Mouse (Mus musculus) cortical plate, adult 2 months (tissue): Measurements from ENCODE around the gene Polr2h. TPM values are rescaled to one million over a fixed set of nuclear protein-coding genes. Genes with fewer than 3 reads are reported as not detected.

Experiments
- H3K27ac ChIP-seq: fragments of 200-500 bp; 2 replicates; pipeline ENCODE4 v1.5.1; 2012; ENCODE audit warnings: low read length, control low read depth, inconsistent platforms; ENCODE audit not compliant: insufficient read depth
- H3K4me1 ChIP-seq: fragments of 200-500 bp; 2 replicates; pipeline ENCODE4 v1.6.1; 2011; ENCODE audit warnings: low read length; ENCODE audit not compliant: control insufficient read depth, insufficient read depth
- H3K4me3 ChIP-seq: fragments of 200-500 bp; 2 replicates; pipeline ENCODE4 v1.5.1; 2011; ENCODE audit warnings: mild to moderate bottlenecking, low read length, control low read depth; ENCODE audit not compliant: insufficient read depth
- CTCF ChIP-seq: fragments of 200-500 bp; IDR thresholded peaks from 2 replicates; pipeline ENCODE4 v1.5.1; 2011; ENCODE audit warnings: mild to moderate bottlenecking, control low read depth, low read length; ENCODE audit not compliant: insufficient read depth; ENCODE audit errors: extremely low read depth
- POLR2A ChIP-seq: fragments of 200-500 bp; IDR thresholded peaks from 2 replicates; pipeline ENCODE4 v1.6.1; 2011; ENCODE audit warnings: mild to moderate bottlenecking, low read length, control low read depth; ENCODE audit not compliant: insufficient read depth; ENCODE audit errors: extremely low read depth
- polyA plus RNA-seq: library from polyadenylated mRNA; depleted of rRNA; stranded (reverse); fragments of >200 nt; gene quantifications from 2 replicates; pipeline ENCODE4 v1.2.3, GENCODE M21; 2012; rRNA removed

Gene Polr2h
- polyA plus RNA-seq, 1 experiment = 53.1 TPM

DNA sequence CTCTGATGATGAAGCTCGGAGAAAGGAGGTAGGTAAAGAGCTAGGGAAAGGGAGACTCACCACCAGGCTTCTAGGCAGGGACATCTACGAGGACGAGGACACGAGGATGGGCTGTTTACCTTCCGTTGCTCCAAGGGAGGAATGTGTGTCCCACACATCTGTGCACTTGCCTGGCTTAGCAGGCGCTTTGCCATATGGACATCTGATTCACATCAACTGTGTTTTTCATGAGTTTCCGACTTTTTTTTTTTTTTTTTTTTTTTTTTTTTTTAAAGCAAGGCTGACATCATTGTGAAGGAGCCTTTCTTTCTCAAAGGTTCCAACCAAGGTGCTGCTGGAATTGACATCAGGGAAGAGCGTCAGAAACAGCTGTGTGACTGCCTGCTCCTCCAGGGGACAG lies 33.1 kb downstream of the Polr2h start:
- peaks cover 4% of the 10 kb centered on the region for H3K4me1 ChIP-seq
- no peak overlapping the region for H3K27ac ChIP-seq
- TF ChIP-seq POLR2A (no peak), CTCF (no peak)
- no peak overlapping the region for H3K4me3 ChIP-seq

GRCm38 (mm10) chr16:20756052-20756451 lies 38.6 kb downstream of the Polr2h start:
- TF ChIP-seq POLR2A = no peak
- TF ChIP-seq CTCF = no peak

DNA sequence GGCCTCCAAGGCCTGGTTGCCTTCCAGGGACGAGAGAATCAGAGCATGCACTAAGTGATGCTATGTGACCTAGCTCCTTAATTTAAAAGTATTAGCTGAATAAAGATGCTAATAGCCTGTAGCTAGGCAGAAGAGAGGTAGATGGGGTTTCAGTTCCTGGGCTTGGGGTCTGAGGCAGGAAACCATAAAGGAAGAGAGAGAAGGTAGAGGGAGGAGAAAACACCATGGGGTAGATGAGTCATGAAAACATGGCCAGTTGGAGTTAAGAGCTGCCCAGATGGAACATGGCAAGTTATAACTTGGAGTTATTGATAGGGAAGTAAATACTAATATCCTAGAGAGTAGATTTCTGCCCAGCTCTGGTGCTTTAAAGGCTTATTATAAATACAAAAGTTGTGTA lies 39.9 kb downstream of the Polr2h start:
- Histone ChIP-seq H3K4me1 (no peaks in the 10 kb centered on the region), H3K27ac (no peak overlapping the region), H3K4me3 (no peak overlapping the region)
- TF ChIP-seq CTCF = no peak
- no peak for TF ChIP-seq POLR2A

More at GRCm38 (mm10) chr16:20756052-20756451, 38.6 kb downstream of the Polr2h start:
- H3K4me3 ChIP-seq = no peak overlapping the region
- H3K4me1 ChIP-seq = no peaks in the 10 kb centered on the region
- H3K27ac ChIP-seq = no peak overlapping the region

- Histone ChIP-seq H3K27ac (no peak overlapping the region), H3K4me3 (no peak overlapping the region), H3K4me1 (no peaks in the 10 kb centered on the region)
- TF ChIP-seq CTCF = peak; percentile 27; the same call in 1 of the 2 replicates
- no peak for TF ChIP-seq POLR2A
Measured at GRCm38 (mm10) chr16:20761681-20762080, 44.2 kb downstream of the Polr2h start.

GRCm38 (mm10) chr16:20765244-20765643 lies 47.8 kb downstream of the Polr2h start:
- no peak overlapping the region for H3K4me3 ChIP-seq
- TF ChIP-seq CTCF (peak; percentile 18; the same call in 1 of the 2 replicates), POLR2A (no peak)
- no peaks in the 10 kb centered on the region for H3K4me1 ChIP-seq
- no peak overlapping the region for H3K27ac ChIP-seq

Other genes with a start within 250 kb of the Polr2h start
- 49.1 and 50.4 TPM in 2 replicates for gene Eif2b5, start 218.8 kb upstream of the Polr2h start, polyA plus RNA-seq
- gene Dvl3, start 200.7 kb upstream of the Polr2h start, polyA plus RNA-seq = 41.7 and 42.5 TPM in 2 replicates
- gene Ap2m1, start 182.2 kb upstream of the Polr2h start, polyA plus RNA-seq = 1,329 and 1,383 TPM in 2 replicates
- 78.5 and 83.5 TPM in 2 replicates for gene Abcf3, start 169.1 kb upstream of the Polr2h start, polyA plus RNA-seq
- 102 and 119 TPM in 2 replicates for gene Vwa5b2, start 128.2 kb upstream of the Polr2h start, polyA plus RNA-seq
- 2.5 and 3.1 TPM in 2 replicates for gene Eef1akmt4, start 106.1 kb upstream of the Polr2h start, polyA plus RNA-seq
- not detected in 2 replicates for gene Gm49333, start 106.1 kb upstream of the Polr2h start, polyA plus RNA-seq
- 16.4 and 18.3 TPM in 2 replicates for gene Alg3, start 105.9 kb upstream of the Polr2h start, polyA plus RNA-seq
- 188 and 191 TPM in 2 replicates for gene Camk2n2, start 96.4 kb upstream of the Polr2h start, polyA plus RNA-seq
- 25.4 and 28.3 TPM in 2 replicates for gene Ece2, start 87.8 kb upstream of the Polr2h start, polyA plus RNA-seq
- 173 TPM in 2 replicates for gene Psmd2, start 66.0 kb upstream of the Polr2h start, polyA plus RNA-seq
- 157 and 158 TPM in 2 replicates for gene Eif4g1, start 49.4 kb upstream of the Polr2h start, polyA plus RNA-seq
- gene Fam131a, start 24.4 kb upstream of the Polr2h start, polyA plus RNA-seq = 316 and 358 TPM in 2 replicates
- gene Clcn2, start 81 bp downstream of the Polr2h start, polyA plus RNA-seq = 122 and 132 TPM in 2 replicates
- gene Chrd, start 15.5 kb downstream of the Polr2h start, polyA plus RNA-seq = 71.8 and 94.6 TPM in 2 replicates
- 20.6 and 27.1 TPM in 2 replicates for gene Thpo, start 16.8 kb downstream of the Polr2h start, polyA plus RNA-seq